Mouse (Mus musculus) limb, embryonic 15.5 days (tissue): ENCODE results near the gene Creb3l4. TPM values are rescaled to one million over a fixed set of nuclear protein-coding genes. Genes with fewer than 3 reads are reported as not detected.
A peak's percentile ranks its signal among the peaks of the same experiment; 100 is the strongest.

Experiments used
- ATAC-seq: fragments of 200-750 bp; cut with Nextera tagmentation; 2 replicates; pipeline ENCODE4 v1.8.0; 2017; ENCODE audit warnings: low read depth, moderate TSS enrichment; ENCODE audit not compliant: insufficient number of reproducible peaks, low FRiP score, low TSS enrichment
- H3K27ac ChIP-seq: fragments of 300-500 bp; sonication (generic); 2 replicates; pipeline ENCODE4 v1.5.1; 2015; ENCODE audit warnings: moderate library complexity, mild to moderate bottlenecking, inconsistent platforms
- H3K27me3 ChIP-seq: fragments of 300-500 bp; sonication (generic); 2 replicates; pipeline ENCODE4 v1.6.1; 2015; ENCODE audit warnings: inconsistent platforms
- H3K36me3 ChIP-seq: fragments of 300-500 bp; sonication (generic); 2 replicates; pipeline ENCODE4 v1.6.1; 2015; ENCODE audit warnings: inconsistent platforms
- H3K4me1 ChIP-seq: fragments of 300-500 bp; sonication (generic); 2 replicates; pipeline ENCODE4 v1.6.1; 2015; ENCODE audit warnings: inconsistent platforms
- H3K4me2 ChIP-seq: fragments of 300-500 bp; sonication (generic); 2 replicates; pipeline ENCODE4 v1.6.1; 2015; ENCODE audit warnings: mild to moderate bottlenecking, inconsistent platforms
- H3K4me3 ChIP-seq: fragments of 300-500 bp; sonication (generic); 2 replicates; pipeline ENCODE4 v1.5.1; 2015; ENCODE audit warnings: mild to moderate bottlenecking, inconsistent platforms
- H3K9ac ChIP-seq: fragments of 300-500 bp; sonication (generic); 2 replicates; pipeline ENCODE4 v1.6.1; 2015; ENCODE audit warnings: inconsistent platforms
- H3K9me3 ChIP-seq: fragments of 300-500 bp; sonication (generic); 2 replicates; pipeline ENCODE4 v1.6.1; 2016; ENCODE audit warnings: inconsistent platforms
- WGBS: fragments of 180-500 bp; shearing (Covaris S2); methylation state at CpG from one replicate; pipeline ENCODE4 v1.1.7; 2015; 5-methylcytosine and 5-hydroxymethylcytosine counted together
- polyA plus RNA-seq: library from polyadenylated mRNA; unstranded; fragments of >200 nt; fragmentation: Nextera tagmentation; extraction: Ambion mirVana; gene quantifications from 2 replicates; pipeline ENCODE4 v1.2.1, GENCODE M21; 2015

Creb3l4 gene
- polyA plus RNA-seq, 1 experiment from 2014 or later = 6.5 TPM

DNA sequence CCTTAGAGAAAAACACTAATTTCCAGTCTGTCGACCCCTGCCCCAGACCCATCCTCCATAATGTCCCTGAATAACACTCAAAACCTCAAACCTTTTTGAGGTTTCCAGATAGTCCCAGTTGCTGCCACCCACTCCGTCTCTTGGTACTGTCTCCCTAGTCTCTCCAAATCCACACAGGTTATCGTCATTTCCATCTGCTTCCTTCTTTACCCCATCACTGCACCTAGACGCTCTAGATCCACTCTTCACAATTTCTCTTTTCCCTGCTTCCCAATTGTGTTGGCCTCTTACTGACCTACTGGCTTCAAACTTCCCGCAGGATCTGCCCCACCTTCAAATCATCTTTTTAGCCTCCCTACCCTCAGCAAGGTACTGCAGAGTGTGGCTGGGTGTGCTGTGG, 22.2 kb downstream of the Creb3l4 start:
- WGBS = 21% methylated on average over 5 of the region's 5 CpGs
- Histone ChIP-seq H3K9ac (peak overlapping the region; percentile 48; the same call in 1 of the 2 replicates), H3K4me2 (peak overlapping the region; percentile 71), H3K27me3 (no peaks in the 10 kb centered on the region), H3K36me3 (peaks cover 28% of the 10 kb centered on the region), H3K4me3 (peak overlapping the region; percentile 52), H3K4me1 (peaks cover 13% of the 10 kb centered on the region), H3K27ac (peak overlapping the region; percentile 88), H3K9me3 (no peaks in the 10 kb centered on the region)
- ATAC-seq = 0 out of 2 replicates have a peak, but pooled peaks have one; percentile 0

DNA sequence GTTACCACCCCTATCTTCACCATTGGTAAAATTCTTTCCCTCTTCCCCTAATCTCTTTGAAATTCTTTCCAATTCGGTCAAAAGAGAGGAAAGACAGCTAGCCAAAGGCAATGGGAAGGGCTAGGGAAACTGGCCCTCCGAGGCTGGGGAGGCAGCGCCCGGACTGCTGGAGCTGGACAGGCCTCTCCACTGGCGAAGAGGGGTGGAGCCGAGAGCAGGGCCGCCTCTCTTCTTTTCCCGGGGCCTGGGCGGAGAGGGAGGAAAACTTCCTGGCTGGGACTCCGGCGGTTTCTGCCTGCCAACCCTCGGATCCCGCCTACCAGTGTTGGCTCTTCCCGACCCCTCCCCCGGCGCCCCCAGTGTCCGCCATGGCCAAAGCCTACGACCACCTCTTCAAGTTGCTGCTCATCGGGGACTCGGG, 22.8 kb downstream of the Creb3l4 start:
- peaks cover 23% of the 10 kb centered on the region for H3K36me3 ChIP-seq
- H3K9ac ChIP-seq = peak overlapping the region; percentile 48
- ATAC-seq = peak; percentile 85
- WGBS = 0% methylated on average over 20 of the region's 20 CpGs
- peak overlapping the region; percentile 52 for H3K4me3 ChIP-seq
- H3K27ac ChIP-seq = peak overlapping the region; percentile 88
- H3K4me1 ChIP-seq = peaks cover 13% of the 10 kb centered on the region
- H3K9me3 ChIP-seq = no peaks in the 10 kb centered on the region
- peak overlapping the region; percentile 71 for H3K4me2 ChIP-seq
- no peaks in the 10 kb centered on the region for H3K27me3 ChIP-seq

DNA sequence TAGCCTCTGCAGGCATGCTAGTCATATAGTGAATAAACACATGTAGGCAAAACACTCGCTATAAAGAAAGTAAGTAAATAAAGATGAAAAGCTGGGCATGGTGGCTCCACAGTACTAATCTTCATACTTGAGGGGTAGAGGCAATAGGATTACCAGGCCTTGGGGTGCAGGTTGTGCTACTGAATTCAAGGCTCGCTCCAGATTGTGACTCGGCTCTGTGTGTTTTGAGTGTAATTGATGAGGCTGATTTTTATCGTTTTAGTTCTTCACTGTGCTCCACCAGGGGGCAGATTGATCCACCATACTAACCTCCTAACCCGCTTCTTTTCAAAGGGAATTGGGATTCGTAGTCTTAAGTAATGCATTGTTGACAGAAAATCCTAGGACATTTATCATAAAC, 23.2 kb downstream of the Creb3l4 start:
- ATAC-seq = no peak
- Histone ChIP-seq H3K9ac (0 out of 2 replicates have a peak overlapping the region, but pooled peaks have one; percentile 20), H3K4me1 (peaks cover 13% of the 10 kb centered on the region), H3K27me3 (no peaks in the 10 kb centered on the region), H3K9me3 (no peaks in the 10 kb centered on the region), H3K4me2 (peak overlapping the region; percentile 71), H3K27ac (peak overlapping the region; percentile 88), H3K4me3 (peak overlapping the region; percentile 52), H3K36me3 (peaks cover 19% of the 10 kb centered on the region)
- WGBS = 10% methylated on average over 6 of the region's 6 CpGs

DNA sequence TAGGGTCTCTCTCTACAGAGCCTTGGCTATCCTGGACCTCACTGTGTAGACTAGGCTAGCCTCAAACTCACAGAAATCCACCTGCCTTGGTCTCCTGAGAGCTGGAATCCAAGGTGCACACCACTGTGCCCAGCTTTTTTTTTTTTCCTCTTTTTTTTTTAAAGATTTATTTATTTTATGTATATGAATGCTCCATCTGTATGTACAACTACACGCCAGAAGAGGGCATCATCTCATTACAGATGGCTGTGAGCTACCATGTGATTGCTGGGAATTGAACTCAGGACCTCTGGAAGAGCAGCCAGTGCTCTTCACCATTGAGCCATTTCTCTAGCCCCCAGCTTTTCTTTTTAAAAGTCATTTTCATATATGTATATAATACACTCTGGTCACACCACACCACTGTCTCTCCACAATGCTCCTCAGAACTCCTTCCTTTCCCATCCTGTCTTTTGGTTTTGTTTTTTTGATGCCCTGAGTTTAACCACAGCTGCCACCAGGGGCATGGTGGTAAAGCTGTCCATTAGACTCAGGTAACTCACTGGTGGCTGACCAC, 27.4 kb downstream of the Creb3l4 start:
- Histone ChIP-seq H3K9me3 (no peaks in the 10 kb centered on the region), H3K4me1 (peaks cover 23% of the 10 kb centered on the region), H3K27ac (no peak overlapping the region), H3K4me2 (no peak overlapping the region), H3K9ac (no peak overlapping the region), H3K4me3 (no peak overlapping the region), H3K36me3 (peaks cover 15% of the 10 kb centered on the region), H3K27me3 (no peaks in the 10 kb centered on the region)
- WGBS = 37% methylated on average over 1 of the region's 1 CpGs
- ATAC-seq = no peak

DNA sequence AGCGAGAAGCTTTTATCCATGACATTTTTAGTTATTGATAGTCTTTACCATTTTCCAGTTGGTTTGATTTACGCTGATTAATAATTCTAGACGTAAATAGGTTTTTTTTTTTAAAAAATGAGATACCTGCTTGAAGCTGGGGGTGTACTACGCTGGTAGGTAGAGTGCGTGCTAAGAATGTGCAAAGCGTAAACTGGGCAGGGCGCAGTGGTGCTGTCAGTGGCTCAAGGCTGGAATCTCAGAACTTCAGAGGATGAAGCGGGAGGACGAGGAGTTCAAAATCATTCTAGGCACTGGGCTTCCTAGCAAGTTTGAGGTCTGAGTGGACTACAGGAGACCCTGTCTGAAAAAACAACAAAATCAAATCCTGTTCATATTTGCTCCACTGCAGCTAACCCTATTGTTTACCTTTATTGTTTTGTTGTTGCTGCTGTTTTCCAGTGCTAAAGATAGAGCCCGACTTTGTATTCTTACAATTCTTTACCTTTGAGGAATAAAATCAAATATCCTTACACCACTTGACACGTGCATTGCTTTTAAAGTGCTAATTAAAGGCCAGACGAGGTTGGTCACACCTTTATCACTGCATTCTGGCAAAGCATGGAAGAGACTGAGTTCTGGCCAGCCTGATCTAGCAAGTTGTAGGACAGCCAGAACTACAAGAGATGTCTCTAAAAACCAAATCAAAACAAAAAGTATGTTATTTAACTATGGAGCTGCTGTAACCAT, 29.2 kb downstream of the Creb3l4 start:
- peaks cover 32% of the 10 kb centered on the region for H3K36me3 ChIP-seq
- peak overlapping the region; percentile 86 for H3K4me3 ChIP-seq
- H3K9me3 ChIP-seq = no peaks in the 10 kb centered on the region
- no peaks in the 10 kb centered on the region for H3K27me3 ChIP-seq
- peak overlapping the region; percentile 93 for H3K27ac ChIP-seq
- no peak overlapping the region for H3K9ac ChIP-seq
- no peak; the same call in 1 of the 2 replicates for ATAC-seq
- H3K4me1 ChIP-seq = peaks cover 24% of the 10 kb centered on the region
- peak overlapping the region; percentile 70 for H3K4me2 ChIP-seq
- 9% methylated on average over 12 of the region's 12 CpGs for WGBS

DNA sequence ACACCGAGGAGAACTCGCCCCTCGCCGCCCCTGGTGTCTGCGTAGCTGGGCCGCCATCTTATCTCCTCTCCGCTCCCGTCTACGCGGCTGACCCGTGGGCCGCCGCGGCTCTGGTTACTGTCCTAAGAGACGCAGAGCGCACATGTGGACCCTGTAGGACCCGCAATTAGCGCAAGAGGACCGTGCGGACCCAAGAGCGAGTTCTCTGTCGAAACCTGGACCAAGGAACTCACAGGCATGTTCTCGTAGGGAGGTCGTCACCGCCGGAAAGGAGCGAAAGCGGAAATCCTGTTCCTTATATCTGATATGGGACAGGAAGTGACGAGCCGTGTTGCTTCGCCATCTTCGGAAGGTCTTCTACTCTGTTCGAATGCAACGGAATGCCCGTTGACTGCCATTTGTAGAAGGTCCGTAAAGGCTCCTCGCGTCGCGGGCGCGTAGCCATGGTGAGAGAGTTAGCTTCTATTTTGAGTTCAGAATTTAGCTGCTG, 29.9 kb downstream of the Creb3l4 start, which contains the start of the genes Rps27 and Rab13:
Gene Rps27, minus strand, starts transcription at position 275 of the 490 bp plus-strand sequence.
Gene Rab13, plus strand, starts transcription at position 319 of the 490 bp plus-strand sequence.
- H3K4me3 ChIP-seq = peak within 1 kb of the TSS; percentile 86
- H3K9ac ChIP-seq = peak within 1 kb of the TSS; percentile 95
- H3K36me3 ChIP-seq = peaks cover 39% of the 10 kb centered on the region
- no peaks in the 10 kb centered on the region for H3K27me3 ChIP-seq
- peak within 1 kb of the TSS; percentile 80 for H3K4me2 ChIP-seq
- under 1% methylated on average over 42 of the region's 42 CpGs for WGBS
- no peaks in the 10 kb centered on the region for H3K9me3 ChIP-seq
- peaks cover 24% of the 10 kb centered on the region for H3K4me1 ChIP-seq
- H3K27ac ChIP-seq = peak within 1 kb of the TSS; percentile 93
- peak; percentile 89 for ATAC-seq

DNA sequence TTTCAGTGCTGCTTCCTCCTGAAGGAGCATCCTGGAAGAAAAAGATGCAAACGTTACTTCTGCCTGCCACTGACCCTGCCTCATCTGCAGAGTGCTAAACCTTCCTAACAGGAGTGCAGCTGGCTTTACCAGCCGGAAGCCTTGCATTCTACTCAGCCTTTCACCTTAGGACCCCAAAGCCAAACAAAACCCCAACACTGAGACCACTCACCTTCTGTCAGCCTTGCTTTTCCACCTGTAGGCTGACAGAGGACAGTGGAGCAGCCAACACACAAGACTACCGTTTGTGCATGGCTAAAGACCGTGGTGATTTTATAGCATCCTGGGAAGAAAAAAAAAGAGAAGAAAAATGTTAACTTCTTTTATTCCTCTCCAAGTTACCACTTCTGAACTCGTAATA, 30.6 kb downstream of the Creb3l4 start:
- H3K27ac ChIP-seq = no peak overlapping the region

DNA sequence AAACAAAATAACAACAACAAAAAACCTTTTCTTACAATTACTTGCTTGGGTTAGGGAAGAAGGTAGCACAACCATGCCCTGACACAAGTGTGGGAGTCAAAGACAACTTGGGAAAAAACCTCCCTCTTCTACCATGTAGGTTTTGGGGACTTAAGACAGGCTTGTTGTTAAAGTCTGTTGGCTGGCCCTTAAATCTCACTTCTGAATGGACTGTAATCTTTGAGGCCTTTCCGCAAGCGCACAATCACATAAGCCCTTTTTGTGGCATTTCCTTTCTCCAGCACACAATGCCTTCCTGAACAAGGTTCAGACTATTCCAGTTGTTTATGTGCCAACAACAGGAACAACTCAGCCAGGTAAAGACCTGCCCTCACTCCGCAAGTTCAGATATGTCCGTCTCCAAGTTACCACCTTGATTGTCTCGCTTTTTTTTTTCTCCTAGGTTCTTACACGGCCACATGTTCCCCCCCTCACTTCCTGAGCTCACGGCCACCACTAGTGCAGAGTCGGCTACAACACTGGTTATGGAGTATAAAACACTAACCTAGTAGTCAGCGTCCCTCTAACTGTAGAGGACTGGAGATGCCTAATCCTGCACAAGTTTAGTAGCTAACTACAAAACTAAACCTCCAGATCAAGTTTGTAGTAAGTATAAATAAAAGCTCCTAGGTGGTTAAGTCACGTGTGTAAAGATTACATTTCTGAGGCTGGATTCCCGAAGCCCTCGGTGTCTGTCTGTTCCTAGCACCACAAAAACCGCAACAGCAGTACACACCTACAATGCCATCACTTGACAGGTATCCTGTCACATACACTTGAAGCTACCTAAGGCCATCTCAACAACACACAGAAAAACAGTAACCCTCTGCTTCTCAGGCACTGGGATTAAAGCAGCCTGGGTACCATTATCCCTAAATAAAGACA, 31.6 kb downstream of the Creb3l4 start:
- Histone ChIP-seq H3K9ac (no peak overlapping the region), H3K4me2 (peak overlapping the region; percentile 80), H3K36me3 (peaks cover 49% of the 10 kb centered on the region), H3K4me1 (peaks cover 24% of the 10 kb centered on the region), H3K9me3 (no peaks in the 10 kb centered on the region), H3K4me3 (peak overlapping the region; percentile 86), H3K27me3 (no peaks in the 10 kb centered on the region), H3K27ac (no peak overlapping the region)
- 73% methylated on average over 13 of the region's 13 CpGs for WGBS
- ATAC-seq = no peak

More for the DNA sequence above, 30.6 kb downstream of the Creb3l4 start:
- no peak for ATAC-seq
- Histone ChIP-seq H3K9ac (peak overlapping the region; percentile 95), H3K4me1 (peaks cover 24% of the 10 kb centered on the region), H3K4me3 (peak overlapping the region; percentile 86), H3K27me3 (no peaks in the 10 kb centered on the region), H3K36me3 (peaks cover 46% of the 10 kb centered on the region), H3K9me3 (no peaks in the 10 kb centered on the region), H3K4me2 (peak overlapping the region; percentile 80)
- WGBS = 12% methylated on average over 5 of the region's 5 CpGs

DNA sequence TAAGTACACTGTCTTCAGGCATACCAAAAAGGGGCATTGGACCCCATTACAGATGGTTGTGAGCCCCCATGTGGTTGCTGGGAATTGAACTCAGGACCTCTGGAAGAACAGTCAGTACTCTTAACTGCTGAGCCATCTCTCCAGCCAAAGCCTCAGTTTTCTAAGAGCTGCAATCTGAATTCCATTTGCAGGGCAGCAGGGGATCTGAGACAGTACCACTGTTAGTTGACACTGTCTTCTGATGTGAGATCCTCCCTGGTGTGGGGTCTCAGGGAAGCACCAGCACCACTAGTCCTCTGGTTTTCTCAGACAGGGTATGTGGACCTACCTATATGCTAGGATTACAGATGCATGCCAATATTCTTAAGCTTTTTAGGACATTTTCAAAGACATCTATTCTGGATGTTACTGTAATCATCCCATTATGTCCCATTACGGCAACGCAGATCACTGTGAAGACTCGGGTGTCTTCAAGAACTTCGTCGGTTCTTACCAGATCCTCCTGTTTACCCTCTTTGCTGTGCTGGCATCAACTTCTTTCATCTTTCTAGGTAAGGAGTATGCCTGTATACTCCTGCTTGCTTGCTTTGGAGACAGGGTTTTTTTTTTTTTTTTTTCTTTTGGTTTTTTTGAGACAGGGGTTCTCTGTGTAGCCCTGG, 33.3 kb downstream of the Creb3l4 start:
- H3K4me3 ChIP-seq = no peak overlapping the region
- H3K4me1 ChIP-seq = peaks cover 24% of the 10 kb centered on the region
- H3K9me3 ChIP-seq = no peaks in the 10 kb centered on the region
- peaks cover 53% of the 10 kb centered on the region for H3K36me3 ChIP-seq
- no peak overlapping the region for H3K9ac ChIP-seq
- H3K4me2 ChIP-seq = no peak overlapping the region
- no peaks in the 10 kb centered on the region for H3K27me3 ChIP-seq
- no peak for ATAC-seq
- no peak overlapping the region for H3K27ac ChIP-seq
- 93% methylated on average over 5 of the region's 5 CpGs for WGBS

DNA sequence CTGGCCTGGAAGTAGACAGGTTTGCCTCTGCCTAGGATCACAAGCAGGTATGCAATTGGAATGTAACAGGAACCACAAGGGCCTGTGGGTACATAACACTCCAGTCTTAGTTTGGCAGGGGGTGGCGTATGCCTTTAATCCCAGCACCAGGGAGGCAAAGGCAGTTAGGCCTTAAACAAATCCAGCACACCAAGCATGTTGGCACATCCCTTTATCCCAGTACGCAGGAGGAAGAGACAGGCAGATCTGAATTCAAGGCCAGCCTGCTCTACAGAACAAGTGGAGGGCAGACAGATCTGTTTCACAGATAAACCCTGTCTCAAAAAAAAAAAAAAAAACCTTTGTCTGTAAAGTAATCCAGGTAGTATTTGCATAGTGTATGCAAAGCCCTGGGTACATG, 34.6 kb downstream of the Creb3l4 start:
- H3K36me3 ChIP-seq = peaks cover 53% of the 10 kb centered on the region
- H3K27me3 ChIP-seq = no peaks in the 10 kb centered on the region
- H3K4me3 ChIP-seq = no peak overlapping the region
- H3K9me3 ChIP-seq = no peaks in the 10 kb centered on the region
- WGBS = 67% methylated on average over 2 of the region's 2 CpGs
- no peak overlapping the region for H3K27ac ChIP-seq
- peaks cover 18% of the 10 kb centered on the region for H3K4me1 ChIP-seq
- H3K4me2 ChIP-seq = no peak overlapping the region
- no peak overlapping the region for H3K9ac ChIP-seq
- ATAC-seq = no peak

DNA sequence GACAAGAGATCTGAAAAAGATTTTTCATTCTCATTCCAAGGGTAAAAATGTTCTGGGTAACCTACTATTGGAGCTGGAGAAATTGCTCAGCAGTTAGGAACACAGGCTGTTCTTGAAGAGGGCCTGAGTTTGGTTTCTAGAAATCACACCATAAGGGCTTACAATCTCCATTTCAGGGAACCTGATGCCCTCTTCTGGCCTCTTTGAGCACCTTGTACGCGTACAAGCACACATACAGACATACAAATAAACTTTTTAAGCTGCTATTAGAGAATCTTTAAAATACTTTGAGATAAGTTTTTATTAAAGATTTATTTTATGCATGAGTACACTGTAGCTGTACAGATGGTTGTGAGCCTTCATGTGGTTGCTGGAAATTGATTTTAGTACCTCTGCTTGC, 38.7 kb downstream of the Creb3l4 start:
- Histone ChIP-seq H3K9ac (no peak overlapping the region), H3K4me1 (no peaks in the 10 kb centered on the region), H3K27me3 (no peaks in the 10 kb centered on the region), H3K9me3 (no peaks in the 10 kb centered on the region), H3K4me2 (no peak overlapping the region), H3K36me3 (peaks cover 24% of the 10 kb centered on the region), H3K4me3 (no peak overlapping the region), H3K27ac (no peak overlapping the region)
- 95% methylated on average over 2 of the region's 2 CpGs for WGBS
- ATAC-seq = no peak
